Mouse (Mus musculus): Measurements from ENCODE around the gene Marveld3. TPM values are rescaled to one million over a fixed set of nuclear protein-coding genes. Genes with fewer than 3 reads are reported as not detected.

Marveld3 gene
- polyA plus RNA-seq, 1 experiment from 2014 or later = 10.4 TPM

- H3K4me3 ChIP-seq (ENCODE audit: low read depth, low read length) = no peak overlapping the region
- 15% methylated on average over 11 of the region's 12 CpGs for WGBS
Measured at GRCm38 (mm10) chr8:109958036-109958655, 3.9 kb downstream of the Marveld3 start.

DNA sequence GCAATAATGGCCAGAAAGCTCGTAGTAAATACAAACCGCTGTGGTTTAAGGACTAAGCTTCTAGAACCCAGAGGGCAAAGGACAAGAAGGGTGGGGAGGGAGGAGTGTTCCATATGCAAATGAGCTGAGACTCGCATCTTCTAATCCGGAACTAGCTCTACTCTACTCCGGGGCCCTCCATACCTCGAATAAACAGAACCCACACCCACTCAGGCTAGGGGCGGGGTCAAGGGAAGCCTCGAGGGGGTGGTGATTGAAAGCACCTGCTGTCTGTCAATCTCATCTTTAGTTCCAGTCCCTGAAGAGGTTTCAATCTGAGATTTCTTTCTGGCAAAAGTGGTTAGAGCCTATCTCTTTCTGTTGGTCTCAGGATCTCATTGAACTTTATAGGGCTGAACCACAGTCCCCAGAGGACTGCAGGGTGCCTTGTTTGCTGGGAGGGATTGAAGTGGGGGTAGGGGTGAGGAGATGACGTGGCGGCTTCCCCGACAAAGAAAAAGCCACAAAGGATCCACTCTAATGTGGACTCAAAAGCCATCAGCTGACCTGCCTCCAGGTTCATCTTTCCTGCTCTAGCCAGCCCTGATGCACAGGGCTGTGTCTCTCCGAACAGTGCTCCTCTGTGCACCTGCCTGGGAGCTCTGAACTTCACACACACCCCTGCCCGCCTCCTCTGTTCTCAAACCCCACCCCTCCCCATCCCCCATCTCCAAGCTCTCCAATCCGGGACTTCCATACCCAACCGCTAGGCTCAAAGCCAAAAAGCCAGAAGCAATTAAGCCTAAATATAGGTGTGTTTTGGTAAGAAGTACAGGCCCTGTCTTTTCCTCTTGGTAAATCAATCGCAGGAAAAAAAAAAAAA, 4.6 kb downstream of the Marveld3 start:
- TF ChIP-seq EP300 (IDR thresholded peaks at IDR 0.05) (no peak), CTCF (IDR thresholded peaks at IDR 0.05) (no peak)
- Histone ChIP-seq H3K9me3 (ENCODE audit: low read length) (no peaks in the 10 kb centered on the region), H3K9ac (replicated peaks; ENCODE audit: low read depth) (no peak overlapping the region), H3K27me3 (replicated peaks; ENCODE audit: insufficient read depth, low read length) (0 out of 2 replicates have a peak, but pooled peaks cover 11% of the 10 kb centered on the region), H3K27ac (ENCODE audit: low read length) (peak overlapping the region; percentile 54), H3K4me2 (replicated peaks; ENCODE audit: low read depth, low read length) (0 out of 2 replicates have a peak overlapping the region, but pooled peaks have one; percentile 17), H3K36me3 (ENCODE audit: insufficient read depth, low read length) (no peaks in the 10 kb centered on the region), H3K4me1 (ENCODE audit: insufficient read depth, low read depth, low read length) (no peaks in the 10 kb centered on the region), H3K4me3 (ENCODE audit: low read depth, low read length) (no peak overlapping the region)
- ATAC-seq (peak; percentile 26), DNase-seq (ENCODE audit: low spot score) (peak; percentile 53)
- 13% methylated on average over 16 of the region's 16 CpGs for WGBS

More at GRCm38 (mm10) chr8:109958036-109958655, 3.9 kb downstream of the Marveld3 start:
- Histone ChIP-seq H3K4me1 (ENCODE audit: insufficient read depth, low read depth, low read length) (no peaks in the 10 kb centered on the region), H3K9ac (replicated peaks; ENCODE audit: low read depth) (no peak overlapping the region), H3K9me3 (ENCODE audit: low read length) (no peaks in the 10 kb centered on the region), H3K4me2 (replicated peaks; ENCODE audit: low read depth, low read length) (no peak overlapping the region; the same call in 1 of the 2 replicates), H3K36me3 (ENCODE audit: insufficient read depth, low read length) (no peaks in the 10 kb centered on the region), H3K27ac (ENCODE audit: low read length) (peak overlapping the region; percentile 66; the same call in 1 of the 2 replicates), H3K27me3 (replicated peaks; ENCODE audit: insufficient read depth, low read length) (0 out of 2 replicates have a peak, but pooled peaks cover 18% of the 10 kb centered on the region)
- ATAC-seq (peak; percentile 64), DNase-seq (ENCODE audit: low spot score) (peak; percentile 60)
- TF ChIP-seq CTCF (IDR thresholded peaks at IDR 0.05) (no peak), EP300 (IDR thresholded peaks at IDR 0.05) (no peak)

DNA sequence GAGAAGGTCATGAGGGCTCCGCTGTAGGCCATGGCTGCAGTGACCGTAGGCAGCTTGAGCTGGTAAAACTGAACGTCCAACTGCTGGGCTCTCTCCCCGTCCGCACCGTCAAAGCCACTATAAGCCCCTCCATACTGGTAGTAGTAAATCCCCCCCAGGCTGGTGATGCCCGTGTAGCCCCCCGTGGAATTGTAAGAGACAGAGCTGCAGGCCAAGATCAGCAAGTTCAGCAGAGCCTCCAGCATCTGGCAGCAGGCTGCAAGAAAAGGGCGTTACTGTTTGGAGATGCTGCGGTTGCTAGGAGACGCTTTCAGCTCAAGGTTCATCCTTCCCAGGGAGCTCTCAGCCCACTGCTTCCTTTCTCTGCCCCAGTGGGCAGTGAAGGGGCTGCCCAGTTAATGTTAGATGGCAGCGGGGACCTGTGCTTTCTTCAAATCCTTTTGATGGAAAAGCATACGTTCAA, 7.5 kb downstream of the Marveld3 start:
- Histone ChIP-seq H3K4me1 (ENCODE audit: insufficient read depth, low read depth, low read length) (no peaks in the 10 kb centered on the region), H3K4me2 (replicated peaks; ENCODE audit: low read depth, low read length) (no peak overlapping the region), H3K4me3 (ENCODE audit: low read depth, low read length) (no peak overlapping the region), H3K9me3 (ENCODE audit: low read length) (no peaks in the 10 kb centered on the region), H3K36me3 (ENCODE audit: insufficient read depth, low read length) (no peaks in the 10 kb centered on the region), H3K9ac (replicated peaks; ENCODE audit: low read depth) (no peak overlapping the region), H3K27ac (ENCODE audit: low read length) (no peak overlapping the region), H3K27me3 (replicated peaks; ENCODE audit: insufficient read depth, low read length) (no peaks in the 10 kb centered on the region)
- WGBS = 68% methylated on average over 13 of the region's 13 CpGs
- no peak for TF ChIP-seq EP300 (IDR thresholded peaks at IDR 0.05)
- ATAC-seq = no peak
- DNase-seq (ENCODE audit: low spot score) = no peak

- Histone ChIP-seq H3K4me3 (ENCODE audit: low read depth, low read length) (no peak overlapping the region), H3K4me1 (ENCODE audit: insufficient read depth, low read depth, low read length) (no peaks in the 10 kb centered on the region; the same call in 1 of the 2 replicates), H3K27me3 (replicated peaks; ENCODE audit: insufficient read depth, low read length) (no peaks in the 10 kb centered on the region), H3K27ac (ENCODE audit: low read length) (no peak overlapping the region), H3K9me3 (ENCODE audit: low read length) (no peaks in the 10 kb centered on the region), H3K4me2 (replicated peaks; ENCODE audit: low read depth, low read length) (no peak overlapping the region), H3K36me3 (ENCODE audit: insufficient read depth, low read length) (no peaks in the 10 kb centered on the region), H3K9ac (replicated peaks; ENCODE audit: low read depth) (no peak overlapping the region)
- DNase-seq (ENCODE audit: low spot score) = no peak
- ATAC-seq = no peak
- TF ChIP-seq EP300 (IDR thresholded peaks at IDR 0.05) (no peak), CTCF (IDR thresholded peaks at IDR 0.05) (no peak)
- 60% methylated on average over 7 of the region's 7 CpGs for WGBS
Measured at GRCm38 (mm10) chr8:109952171-109952570, 9.8 kb downstream of the Marveld3 start.

DNA sequence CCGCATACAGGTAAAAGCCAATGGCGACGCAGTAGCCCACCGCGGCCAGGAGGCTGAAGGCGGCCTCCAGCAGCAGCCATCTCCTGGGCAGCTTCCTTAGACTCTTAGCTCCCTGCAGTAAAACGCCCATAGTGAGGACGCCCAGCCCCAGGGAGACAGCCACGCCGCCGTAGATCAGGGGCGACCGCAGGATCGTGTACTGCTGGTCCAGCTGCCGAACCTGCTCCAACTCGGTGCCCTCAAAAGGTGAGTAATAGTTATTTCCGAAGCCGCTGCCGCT, 13.8 kb downstream of the Marveld3 start:
- H3K36me3 ChIP-seq (ENCODE audit: insufficient read depth, low read length) = no peaks in the 10 kb centered on the region
- no peak for ATAC-seq
- H3K4me2 ChIP-seq (replicated peaks; ENCODE audit: low read depth, low read length) = 0 out of 2 replicates have a peak overlapping the region, but pooled peaks have one; percentile 19
- no peaks in the 10 kb centered on the region for H3K9me3 ChIP-seq (ENCODE audit: low read length)
- no peak overlapping the region for H3K27ac ChIP-seq (ENCODE audit: low read length)
- H3K4me1 ChIP-seq (ENCODE audit: insufficient read depth, low read depth, low read length) = no peaks in the 10 kb centered on the region; the same call in 1 of the 2 replicates
- no peaks in the 10 kb centered on the region for H3K27me3 ChIP-seq (replicated peaks; ENCODE audit: insufficient read depth, low read length)
- TF ChIP-seq CTCF (IDR thresholded peaks at IDR 0.05) (no peak), EP300 (IDR thresholded peaks at IDR 0.05) (no peak)
- H3K9ac ChIP-seq (replicated peaks; ENCODE audit: low read depth) = no peak overlapping the region
- no peak for DNase-seq (ENCODE audit: low spot score)
- WGBS = 7% methylated on average over 19 of the region's 19 CpGs
- no peak overlapping the region for H3K4me3 ChIP-seq (ENCODE audit: low read depth, low read length)
